Mouse (Mus musculus): ENCODE measurements around the gene Tyw1.
A peak's percentile ranks its signal among the peaks of the same experiment; 100 is the strongest.

Gene Tyw1

GRCm38 (mm10) chr5:130264433-130265005 is 9.1 kb downstream of the Tyw1 start:
- DNase-seq: no peak

DNA sequence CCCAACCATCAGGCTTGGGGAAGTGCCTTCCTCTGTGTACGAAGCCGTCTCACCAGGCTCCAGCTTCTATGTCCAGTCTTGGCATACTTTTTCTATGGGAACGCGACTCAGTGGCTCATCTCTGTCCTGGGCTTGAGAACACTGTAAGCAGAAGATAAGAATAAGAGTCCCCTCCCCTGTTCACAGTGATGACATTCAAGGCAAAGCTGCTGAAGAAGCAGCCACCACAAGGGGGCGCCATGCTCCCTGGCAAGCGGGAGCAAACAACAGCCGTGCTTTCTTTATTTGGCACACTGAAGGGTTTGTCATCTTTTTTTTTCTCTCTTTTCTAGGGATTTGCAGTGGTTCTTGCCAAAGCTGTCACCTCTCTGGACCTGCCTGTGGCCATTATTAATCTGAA is 11.2 kb downstream of the Tyw1 start:
- peak; percentile 46 for DNase-seq

- peak; percentile 46 for DNase-seq
These were observed 11.9 kb downstream of the Tyw1 start for GRCm38 (mm10) chr5:130267316-130267715.

GRCm38 (mm10) chr5:130268976-130269375 is 13.6 kb downstream of the Tyw1 start:
- DNase-seq: no peak

- no peak for DNase-seq
These were observed 16.9 kb downstream of the Tyw1 start for GRCm38 (mm10) chr5:130272344-130272743.

GRCm38 (mm10) chr5:130273046-130273445 is 17.6 kb downstream of the Tyw1 start:
- DNase-seq: no peak

DNA sequence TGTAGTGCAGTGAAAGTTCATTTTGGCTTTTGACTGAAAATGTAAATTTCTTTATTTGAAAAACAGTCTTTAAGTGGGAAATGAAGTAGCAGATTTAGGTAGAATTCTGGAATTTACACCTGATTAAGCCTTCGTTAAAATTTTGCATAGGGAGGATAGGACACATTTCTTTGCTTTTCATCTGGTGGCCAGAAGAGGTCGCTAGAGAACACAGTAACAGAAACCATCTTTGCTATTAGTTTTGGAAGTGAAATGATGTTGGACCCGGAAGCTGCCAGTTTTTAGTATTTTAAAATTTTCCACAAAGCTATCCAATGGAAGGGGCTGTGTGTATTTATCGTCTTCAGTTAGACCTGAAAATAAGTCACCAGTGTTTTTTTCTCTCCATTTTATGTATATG is 20.1 kb downstream of the Tyw1 start:
- DNase-seq: peak; percentile 67

GRCm38 (mm10) chr5:130278011-130278472 is 22.6 kb downstream of the Tyw1 start:
- no peak for DNase-seq

DNA sequence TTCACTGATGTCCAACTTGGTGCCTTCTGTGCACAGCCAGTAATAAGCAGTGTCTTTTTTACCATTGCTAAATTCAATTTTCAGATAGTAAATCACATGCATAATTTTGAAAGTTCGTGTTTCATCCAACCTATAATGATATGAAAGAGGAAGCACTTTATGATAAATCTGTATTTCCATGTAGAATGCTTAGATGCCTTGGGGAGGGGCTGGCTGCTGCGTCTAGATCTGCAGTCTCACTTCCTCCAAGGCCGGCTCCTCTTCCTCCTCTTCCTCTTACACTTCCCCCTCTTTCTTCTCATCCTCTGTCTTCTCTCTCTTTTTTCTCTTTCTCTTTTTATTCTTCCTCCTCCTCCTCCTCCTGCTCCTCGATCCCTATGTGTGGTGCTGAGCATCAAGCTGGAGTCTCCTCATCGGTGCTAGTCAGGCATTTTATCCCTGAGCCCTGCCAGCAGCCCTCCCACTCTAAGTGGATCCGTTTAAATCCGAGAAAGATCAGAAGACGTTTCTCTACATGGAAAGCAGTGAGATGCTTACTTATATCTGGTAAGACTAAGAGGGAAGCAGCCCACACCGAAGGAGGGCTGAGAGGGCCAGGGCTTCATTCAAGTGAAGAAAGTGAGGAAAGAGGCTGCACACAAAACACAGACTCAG is 27.8 kb downstream of the Tyw1 start:
- no peak for DNase-seq

GRCm38 (mm10) chr5:130288106-130288505 is 32.7 kb downstream of the Tyw1 start:
- no peak for DNase-seq

GRCm38 (mm10) chr5:130290242-130290641 is 34.8 kb downstream of the Tyw1 start:
- DNase-seq: no peak

GRCm38 (mm10) chr5:130290775-130291174 is 35.4 kb downstream of the Tyw1 start:
- DNase-seq: peak; percentile 66

GRCm38 (mm10) chr5:130292976-130293375 is 37.6 kb downstream of the Tyw1 start:
- DNase-seq: no peak

DNA sequence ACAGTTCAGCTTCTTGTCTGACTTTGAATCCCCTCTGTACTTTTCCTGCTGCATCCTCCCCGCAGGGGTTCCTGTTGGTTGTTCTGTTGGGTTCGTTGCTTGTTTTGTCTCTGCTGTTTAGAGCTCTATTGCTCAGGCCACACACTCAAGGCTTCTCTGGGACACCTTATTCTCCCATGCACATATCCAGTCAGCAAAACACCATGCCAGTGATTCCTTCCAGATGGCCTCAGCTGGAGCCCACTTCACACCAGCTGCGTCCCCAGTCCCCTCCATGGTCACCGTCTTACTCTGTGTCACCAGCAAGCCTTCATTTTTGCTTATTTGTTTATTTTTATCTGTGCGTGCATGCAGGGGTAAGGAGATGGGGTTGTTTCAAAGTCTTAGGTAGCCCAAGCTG is 38.5 kb downstream of the Tyw1 start:
- DNase-seq: no peak

DNA sequence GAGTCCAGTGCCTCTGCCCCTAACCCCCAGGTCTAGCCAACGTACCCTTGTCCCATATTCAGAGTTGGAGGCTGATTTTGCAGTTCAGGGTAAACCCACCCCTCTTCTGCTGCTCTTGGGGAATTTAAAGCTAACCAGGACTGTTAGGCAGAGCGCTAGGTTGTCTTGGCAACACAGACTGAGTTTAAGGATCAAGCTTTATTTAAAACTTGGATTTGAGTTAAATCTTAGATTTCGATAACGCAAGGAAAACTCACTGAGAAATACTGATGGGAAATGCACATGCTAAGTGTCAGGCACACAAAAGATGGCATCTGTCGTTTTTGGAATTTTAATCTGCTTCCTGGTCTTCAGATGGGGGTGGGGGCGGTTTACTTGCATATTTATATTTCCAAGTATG is 39.2 kb downstream of the Tyw1 start:
- DNase-seq: no peak

DNA sequence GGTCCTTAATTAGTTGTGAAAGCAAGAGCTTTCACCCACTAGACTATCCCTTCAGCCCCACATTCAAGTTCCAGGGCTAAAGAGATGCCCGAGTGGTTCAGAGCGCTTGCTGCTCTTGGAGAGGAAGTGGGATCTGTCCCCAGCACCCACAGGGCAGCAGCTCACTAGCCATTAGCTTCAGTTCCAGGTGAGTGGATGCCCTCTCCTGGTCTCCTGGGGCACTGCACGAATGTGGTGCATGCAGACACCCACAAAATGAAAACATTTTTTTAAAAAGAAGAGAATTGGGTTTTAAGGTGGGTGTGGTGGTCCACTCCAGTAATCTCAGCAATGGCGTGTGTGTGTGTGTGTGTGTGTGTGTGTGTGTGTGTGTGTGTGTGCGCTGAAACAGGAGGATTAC is 40.7 kb downstream of the Tyw1 start:
- no peak for DNase-seq

DNA sequence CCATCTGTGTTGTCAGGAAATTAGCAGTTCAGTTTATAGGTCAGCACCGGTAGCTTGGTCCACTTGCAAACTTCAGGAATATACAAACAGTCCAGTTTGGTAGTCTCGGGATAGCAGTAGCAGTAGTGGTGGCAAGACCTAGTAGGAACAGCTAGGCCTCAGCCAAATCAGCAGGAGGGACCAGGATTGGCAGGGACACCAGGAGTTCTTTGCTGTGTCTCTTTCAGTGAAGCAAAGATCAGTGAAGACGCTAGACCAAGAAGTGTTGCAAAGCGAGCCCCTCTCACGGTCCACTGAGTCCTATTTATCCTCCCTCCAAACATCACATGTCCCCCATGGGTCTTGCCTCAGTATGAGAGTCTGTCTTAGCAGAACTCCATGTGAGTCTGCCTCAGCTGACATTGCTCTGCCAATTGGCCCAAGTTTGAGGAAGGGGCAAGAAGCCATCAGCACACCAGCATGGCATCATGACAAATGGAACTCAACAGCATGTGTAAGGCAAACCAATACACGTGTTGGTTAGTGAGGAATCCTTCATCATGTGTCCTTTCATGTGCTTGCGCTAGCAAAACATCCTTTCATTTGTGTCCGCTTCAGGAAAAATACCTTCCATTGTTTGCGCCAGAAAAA is 43.5 kb downstream of the Tyw1 start:
- DNase-seq: no peak

- no peak for DNase-seq
These were observed 44.1 kb downstream of the Tyw1 start for GRCm38 (mm10) chr5:130299526-130299925.

GRCm38 (mm10) chr5:130303611-130304010 is 48.2 kb downstream of the Tyw1 start:
- no peak for DNase-seq

DNA sequence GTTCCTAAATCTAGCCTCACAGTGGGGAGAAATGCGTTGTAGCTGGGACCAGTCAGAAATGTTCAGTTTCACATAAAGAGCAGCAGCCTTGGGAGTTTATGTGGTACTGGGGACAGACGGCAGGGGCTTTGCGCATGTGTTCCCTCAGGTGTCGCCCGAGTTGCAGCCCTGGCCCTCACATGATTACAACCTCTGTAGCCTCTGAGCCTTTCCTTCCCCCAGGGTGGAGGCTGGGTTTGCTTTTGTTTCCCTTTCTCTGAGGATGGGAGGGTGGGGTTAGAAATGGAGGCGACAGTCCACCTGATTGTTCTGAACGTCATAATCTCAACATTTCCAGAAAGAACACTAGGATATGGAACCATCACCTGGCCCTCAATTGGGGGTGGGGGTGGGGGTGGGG is 52.5 kb downstream of the Tyw1 start:
- DNase-seq: no peak

- no peak for DNase-seq
These were observed 54.7 kb downstream of the Tyw1 start for GRCm38 (mm10) chr5:130310077-130310476.

DNA sequence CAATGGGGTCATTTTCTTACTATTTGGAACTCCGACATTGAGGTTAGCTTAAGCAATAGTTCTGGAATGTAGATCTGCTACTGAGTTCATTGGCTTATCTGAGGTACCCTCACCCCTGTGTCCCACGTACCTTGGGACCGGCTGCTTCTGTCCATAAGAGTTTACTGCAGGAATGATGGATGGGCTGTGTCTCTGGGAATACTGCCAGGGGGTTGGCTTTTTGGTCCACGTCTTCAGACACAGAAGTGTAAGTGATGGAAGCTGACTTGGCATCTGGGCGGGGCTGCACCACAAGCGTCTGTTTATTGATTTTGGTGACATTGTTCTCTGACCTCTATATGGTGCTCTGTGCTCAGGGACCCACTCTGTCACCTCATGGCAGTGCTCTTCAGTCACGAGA is 55.4 kb downstream of the Tyw1 start:
- DNase-seq: no peak

- no peak for DNase-seq
These were observed 58.1 kb downstream of the Tyw1 start for GRCm38 (mm10) chr5:130313488-130313887.

DNA sequence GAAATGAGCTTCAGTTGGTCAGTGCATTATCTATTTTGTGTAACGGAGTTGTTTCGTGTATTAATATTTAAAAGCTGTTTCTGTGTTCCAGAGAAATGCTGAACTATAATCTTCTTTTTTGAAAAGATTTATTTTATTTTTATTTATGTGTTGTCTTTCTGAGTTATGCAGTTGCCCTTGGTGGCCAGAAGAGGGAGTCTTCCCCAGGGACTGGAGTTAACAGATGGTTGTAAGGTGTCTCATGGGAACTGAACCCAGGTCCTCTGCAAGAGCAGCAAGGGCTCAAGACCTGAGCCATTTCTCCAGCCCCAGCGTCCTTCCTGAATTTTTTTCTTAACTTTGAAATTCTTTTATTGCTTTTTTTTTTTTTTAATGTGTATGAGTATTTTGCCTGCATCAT is 59.5 kb downstream of the Tyw1 start:
- no peak for DNase-seq

GRCm38 (mm10) chr5:130316321-130316720 is 60.9 kb downstream of the Tyw1 start:
- no peak for DNase-seq
